Mouse (Mus musculus) liver, adult 2 months (tissue): ENCODE data around the gene Klhdc7b.

Source experiments
- CTCF ChIP-seq: fragments of 200-500 bp; IDR thresholded peaks from 2 replicates; pipeline ENCODE4 v1.5.1; 2011; ENCODE audit warnings: low read depth, low read length, control low read depth
- POLR2A ChIP-seq: fragments of 200-500 bp; IDR thresholded peaks from 2 replicates; pipeline ENCODE4 v1.6.1; 2011; ENCODE audit warnings: low read length, control low read depth; ENCODE audit not compliant: insufficient read depth; ENCODE audit errors: extremely low read depth

- no peak for TF ChIP-seq POLR2A
- TF ChIP-seq CTCF, result no peak
Measured at GRCm38 (mm10) chr15:89431806-89432205, 47.1 kb downstream of the Klhdc7b start.
